Mouse (Mus musculus): ENCODE results near the gene Hfe2. TPM values are rescaled to one million over a fixed set of nuclear protein-coding genes. Genes with fewer than 3 reads are reported as not detected.

Gene Hfe2
- total RNA-seq, 2 experiments from 2014 or later = 283 to 297 TPM

DNA sequence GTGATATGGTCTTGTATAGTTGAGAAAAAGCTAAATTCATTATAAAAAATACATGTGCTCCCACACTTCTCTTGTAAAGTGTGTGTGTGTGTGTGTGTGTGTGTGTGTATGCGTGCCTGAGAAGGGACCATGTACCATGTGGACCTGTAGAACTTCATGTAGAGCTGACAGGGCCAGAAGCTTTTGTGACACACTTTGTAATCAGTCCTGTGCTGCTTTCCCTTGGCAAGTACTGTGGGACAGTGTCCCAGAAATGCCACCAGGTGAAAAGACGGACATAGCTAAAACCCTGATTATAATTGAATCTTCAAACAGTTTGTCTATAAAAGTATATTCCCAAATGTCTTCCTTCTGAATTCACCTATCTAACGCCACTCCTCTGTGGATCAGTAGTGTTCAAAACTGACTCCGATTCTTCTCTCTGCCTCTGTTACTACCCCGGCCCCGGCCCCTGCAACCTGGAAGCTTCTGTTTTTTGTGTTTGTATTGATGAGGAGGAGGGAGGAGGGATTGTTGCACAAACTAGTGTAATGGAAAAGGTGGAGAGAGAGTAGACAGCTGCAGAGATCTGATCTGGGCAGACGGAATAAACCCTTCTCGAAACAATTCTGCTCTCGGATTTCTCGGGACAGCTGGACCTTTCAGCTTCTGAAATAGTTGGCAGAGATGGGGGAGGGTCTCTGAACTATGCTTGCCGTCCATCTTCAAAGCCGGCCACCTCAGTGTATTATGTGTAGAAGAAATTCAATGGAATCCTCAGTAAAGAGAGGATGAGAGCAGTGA is 753 bp upstream of the Hfe2 start:
- DNase-seq (ENCODE audit: low spot score in 2 of 2) = no peak

DNA sequence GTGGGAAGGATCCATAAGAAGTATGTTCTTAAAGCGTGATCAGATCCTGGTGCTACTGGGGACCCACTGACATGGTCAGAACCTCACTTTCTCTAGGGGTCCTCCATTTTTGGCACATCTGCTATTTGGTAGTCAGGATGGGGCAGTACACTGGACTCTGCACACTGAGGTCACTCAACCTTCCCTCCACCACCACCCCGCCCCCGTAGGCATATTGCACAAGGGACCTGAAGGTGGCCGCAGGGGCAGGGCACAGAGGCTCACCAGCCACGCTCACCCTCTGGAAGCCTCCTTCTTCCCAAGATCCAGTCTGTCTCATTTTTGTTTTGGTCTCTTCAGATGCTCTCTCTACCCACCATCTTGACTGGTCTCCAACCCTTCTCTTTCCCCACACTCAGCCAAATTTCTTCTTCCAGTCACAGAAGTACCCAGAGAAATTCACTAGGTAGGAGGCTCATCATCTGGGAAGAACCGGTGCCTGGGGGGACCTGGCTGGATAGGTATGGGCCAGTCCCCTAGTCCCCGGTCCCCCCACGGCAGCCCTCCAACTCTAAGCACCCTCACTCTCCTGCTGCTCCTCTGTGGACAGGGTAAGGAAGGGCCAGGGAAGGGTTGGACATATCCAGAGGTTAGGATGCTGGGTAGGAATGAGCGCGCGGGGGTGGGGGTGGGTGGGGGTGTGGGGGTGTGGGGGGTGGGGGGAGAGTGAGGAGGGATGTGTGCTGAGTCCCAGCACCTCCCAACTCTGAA is 1.2 kb downstream of the Hfe2 start:
- DNase-seq (ENCODE audit: low spot score in 2 of 2) = no peak

DNA sequence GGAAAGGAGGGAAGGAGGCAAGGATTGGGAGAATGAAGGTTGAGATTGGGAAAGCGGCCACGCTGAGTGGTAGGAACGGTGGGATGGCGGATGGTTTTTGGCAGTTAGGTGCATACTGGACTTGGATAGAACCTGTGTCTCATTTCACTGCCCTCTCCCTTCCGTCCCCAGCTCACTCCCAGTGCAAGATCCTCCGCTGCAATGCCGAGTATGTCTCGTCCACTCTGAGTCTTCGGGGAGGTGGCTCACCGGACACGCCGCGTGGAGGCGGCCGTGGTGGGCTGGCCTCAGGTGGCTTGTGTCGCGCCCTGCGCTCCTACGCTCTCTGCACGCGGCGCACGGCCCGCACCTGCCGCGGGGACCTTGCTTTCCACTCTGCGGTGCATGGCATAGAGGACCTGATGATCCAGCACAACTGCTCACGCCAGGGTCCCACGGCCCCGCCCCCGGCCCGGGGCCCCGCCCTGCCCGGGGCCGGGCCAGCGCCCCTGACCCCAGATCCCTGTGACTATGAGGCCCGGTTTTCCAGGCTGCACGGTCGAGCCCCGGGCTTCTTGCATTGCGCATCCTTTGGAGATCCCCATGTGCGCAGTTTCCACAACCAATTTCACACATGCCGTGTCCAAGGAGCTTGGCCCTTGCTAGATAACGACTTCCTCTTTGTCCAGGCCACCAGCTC is 2.0 kb downstream of the Hfe2 start:
- no peak for DNase-seq (ENCODE audit: low spot score in 2 of 2)

DNA sequence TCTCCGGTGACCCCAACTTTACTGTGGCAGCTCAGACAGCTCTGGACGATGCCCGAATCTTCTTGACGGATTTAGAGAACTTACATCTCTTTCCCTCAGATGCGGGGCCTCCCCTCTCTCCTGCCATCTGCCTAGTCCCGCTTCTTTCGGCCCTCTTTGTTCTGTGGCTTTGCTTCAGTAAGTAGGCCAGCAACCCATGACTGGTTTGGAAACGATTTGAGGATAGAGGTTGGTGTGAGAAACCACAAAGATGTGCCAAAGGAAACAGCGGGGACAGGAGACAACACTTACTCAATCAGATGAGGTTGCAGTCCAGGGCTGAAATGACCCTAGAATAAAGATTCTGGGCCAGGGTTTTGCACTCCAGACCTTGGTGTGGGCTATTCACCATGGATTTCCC is 3.5 kb downstream of the Hfe2 start:
- no peak for DNase-seq (ENCODE audit: low spot score in 2 of 2)

DNA sequence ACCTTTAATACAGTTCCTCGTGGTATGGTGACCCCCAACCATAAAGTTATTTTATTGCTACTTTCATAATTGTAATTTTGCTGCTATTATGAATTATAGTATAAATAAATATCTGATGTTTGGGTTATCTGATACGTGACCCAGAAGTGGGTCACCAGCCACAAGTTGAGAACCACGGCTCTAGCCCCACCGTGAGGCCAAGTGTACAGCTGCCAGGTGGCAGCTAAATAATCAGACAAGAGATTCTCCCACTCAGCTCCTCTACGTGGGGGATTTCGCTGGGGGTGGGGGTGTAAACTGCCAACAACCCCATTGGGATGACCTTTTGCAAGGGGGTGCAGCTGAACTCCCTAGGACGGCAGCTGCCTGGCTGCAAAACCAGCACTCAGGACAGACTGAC is 7.1 kb downstream of the Hfe2 start:
- no peak for DNase-seq (ENCODE audit: low spot score in 2 of 2)

- no peak for DNase-seq (ENCODE audit: low spot score in 2 of 2)
Measured at GRCm38 (mm10) chr3:96534300-96534699, 9.3 kb downstream of the Hfe2 start.

DNA sequence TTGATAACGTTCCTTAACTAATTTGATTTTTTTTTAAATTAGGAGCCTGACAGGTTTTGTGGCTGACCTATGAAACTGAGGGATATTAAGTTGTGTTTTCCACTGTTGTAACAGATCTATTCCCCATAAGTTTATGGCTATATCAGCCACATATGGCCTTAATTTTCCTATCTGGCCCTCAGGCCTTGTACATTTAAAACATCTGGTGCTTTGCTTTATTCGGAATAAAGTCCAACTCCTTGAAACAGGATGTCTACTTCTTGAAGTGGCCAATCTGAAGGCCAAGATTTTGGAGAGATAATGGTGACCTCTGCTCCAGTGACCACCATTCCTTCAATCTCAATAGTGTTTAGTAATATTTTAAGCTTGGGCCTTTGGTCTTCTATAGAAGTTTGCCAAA is 14.3 kb downstream of the Hfe2 start:
- DNase-seq (ENCODE audit: low spot score in 2 of 2) = no peak

GRCm38 (mm10) chr3:96540740-96541139 is 15.8 kb downstream of the Hfe2 start:
- DNase-seq (ENCODE audit: low spot score in 2 of 2) = no peak

DNA sequence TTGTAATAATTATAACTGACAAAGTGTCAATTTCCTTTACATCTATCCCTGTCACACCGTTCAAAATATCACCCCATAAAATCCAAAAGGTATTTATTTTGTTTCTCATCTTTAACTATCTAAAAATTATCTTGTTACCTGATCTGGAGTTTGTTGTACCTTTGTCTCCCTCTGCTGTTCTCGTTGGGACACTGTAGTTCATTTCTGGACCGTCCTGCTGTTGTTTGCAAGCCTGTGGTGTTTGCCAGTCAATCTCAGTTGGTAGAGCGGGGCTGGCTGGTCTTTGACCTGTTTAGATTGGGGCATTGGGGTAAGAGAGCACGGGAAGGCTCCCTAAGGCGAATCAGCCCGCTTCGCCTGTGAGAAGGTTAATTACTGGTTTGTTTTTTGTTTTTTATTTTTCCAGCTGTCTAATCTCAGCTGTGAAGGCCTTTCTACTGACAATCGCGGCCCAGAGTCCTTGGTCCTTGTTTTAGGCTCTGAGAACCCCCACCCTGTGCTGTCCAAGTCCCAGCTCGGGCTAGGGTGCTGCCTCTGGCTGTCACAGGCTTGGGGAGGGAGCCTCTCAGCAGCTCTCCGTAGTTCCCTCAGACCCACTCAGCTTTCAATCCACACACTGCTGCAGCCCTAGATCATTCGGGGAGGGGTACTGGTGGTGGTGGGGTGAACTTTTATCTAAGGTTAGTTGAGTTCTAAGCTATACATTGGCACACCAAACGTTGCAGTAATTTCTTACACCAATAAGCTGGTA is 16.5 kb downstream of the Hfe2 start:
- DNase-seq (ENCODE audit: low spot score in 2 of 2) = no peak

GRCm38 (mm10) chr3:96542554-96542953 is 17.6 kb downstream of the Hfe2 start:
- DNase-seq (ENCODE audit: low spot score in 2 of 2) = no peak

DNA sequence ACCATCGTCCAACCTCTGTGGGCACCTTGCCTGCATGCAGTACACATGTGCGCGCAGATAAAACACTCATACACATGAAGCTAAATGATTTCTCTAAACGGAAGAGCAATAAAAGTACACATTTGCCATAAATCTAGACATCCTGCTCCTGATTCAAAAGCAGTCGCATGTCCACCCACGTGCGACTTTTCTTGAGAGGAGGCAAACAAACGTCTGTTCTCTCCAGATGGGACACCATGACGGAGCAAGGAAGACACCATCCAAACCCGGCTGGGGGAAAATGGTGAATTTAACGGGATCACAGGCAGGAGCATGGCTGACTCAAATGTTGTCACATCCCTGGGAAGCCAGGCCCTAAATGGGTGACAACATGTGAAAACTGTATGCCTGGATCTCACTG is 18.4 kb downstream of the Hfe2 start:
- DNase-seq (ENCODE audit: low spot score in 2 of 2) = no peak

- DNase-seq (ENCODE audit: low spot score in 2 of 2) = no peak
Measured at GRCm38 (mm10) chr3:96545565-96545964, 20.6 kb downstream of the Hfe2 start.

- no peak for DNase-seq (ENCODE audit: low spot score in 2 of 2)
Measured at GRCm38 (mm10) chr3:96546880-96547279, 21.9 kb downstream of the Hfe2 start.

- peak; percentile 66 to 81 for DNase-seq (ENCODE audit: low spot score in 2 of 2)
Measured at GRCm38 (mm10) chr3:96547389-96547960, 22.5 kb downstream of the Hfe2 start.

- DNase-seq (ENCODE audit: low spot score in 2 of 2) = no peak
Measured at GRCm38 (mm10) chr3:96548824-96549223, 23.9 kb downstream of the Hfe2 start.

GRCm38 (mm10) chr3:96549346-96549745 is 24.4 kb downstream of the Hfe2 start:
- DNase-seq (ENCODE audit: low spot score in 2 of 2) = no peak

DNA sequence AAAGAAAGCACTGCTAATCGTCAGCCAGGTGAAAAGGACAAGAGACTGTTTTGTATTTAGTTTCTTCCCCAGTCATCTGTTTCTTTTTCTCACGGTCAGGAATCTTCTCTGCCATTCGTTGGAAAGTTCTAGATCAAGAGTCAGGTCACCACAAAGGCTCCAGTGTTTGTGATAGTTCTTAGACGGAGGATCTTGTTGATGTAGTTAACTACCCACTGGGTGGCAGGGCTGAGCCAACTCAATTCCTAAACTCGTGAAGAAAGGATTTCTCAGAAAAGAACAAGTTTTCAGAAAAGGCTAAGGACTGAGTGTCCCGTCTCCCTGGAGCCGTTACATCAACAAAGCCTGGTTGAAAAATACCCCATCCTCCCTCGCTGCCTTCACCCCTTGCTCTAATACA is 26.2 kb downstream of the Hfe2 start:
- peak in 1 of 2 experiments; percentile 61 for DNase-seq (ENCODE audit: low spot score in 2 of 2)

GRCm38 (mm10) chr3:96551890-96552289 is 26.9 kb downstream of the Hfe2 start:
- DNase-seq (ENCODE audit: low spot score in 2 of 2) = no peak

- no peak for DNase-seq (ENCODE audit: low spot score in 2 of 2)
Measured at GRCm38 (mm10) chr3:96553601-96554000, 28.6 kb downstream of the Hfe2 start.

DNA sequence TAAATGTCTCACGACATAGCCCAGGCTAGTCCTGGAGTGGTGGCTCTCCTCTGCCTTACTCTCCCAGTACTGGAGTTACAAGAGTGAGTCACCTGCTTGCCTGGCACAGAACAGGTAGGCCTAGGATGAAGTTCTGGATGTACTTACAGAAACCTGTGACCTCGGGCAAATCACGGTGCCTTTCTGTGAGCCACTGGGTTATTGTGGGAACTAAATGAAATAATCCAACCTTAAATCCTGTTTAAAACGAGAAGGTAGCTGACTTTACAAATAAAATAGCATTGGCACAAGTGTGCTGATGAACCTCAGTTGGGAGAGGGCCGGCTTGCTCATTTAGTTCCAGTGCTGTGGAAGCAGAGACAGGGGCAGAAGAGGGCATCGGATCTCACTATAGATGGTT is 29.3 kb downstream of the Hfe2 start:
- no peak for DNase-seq (ENCODE audit: low spot score in 2 of 2)

DNA sequence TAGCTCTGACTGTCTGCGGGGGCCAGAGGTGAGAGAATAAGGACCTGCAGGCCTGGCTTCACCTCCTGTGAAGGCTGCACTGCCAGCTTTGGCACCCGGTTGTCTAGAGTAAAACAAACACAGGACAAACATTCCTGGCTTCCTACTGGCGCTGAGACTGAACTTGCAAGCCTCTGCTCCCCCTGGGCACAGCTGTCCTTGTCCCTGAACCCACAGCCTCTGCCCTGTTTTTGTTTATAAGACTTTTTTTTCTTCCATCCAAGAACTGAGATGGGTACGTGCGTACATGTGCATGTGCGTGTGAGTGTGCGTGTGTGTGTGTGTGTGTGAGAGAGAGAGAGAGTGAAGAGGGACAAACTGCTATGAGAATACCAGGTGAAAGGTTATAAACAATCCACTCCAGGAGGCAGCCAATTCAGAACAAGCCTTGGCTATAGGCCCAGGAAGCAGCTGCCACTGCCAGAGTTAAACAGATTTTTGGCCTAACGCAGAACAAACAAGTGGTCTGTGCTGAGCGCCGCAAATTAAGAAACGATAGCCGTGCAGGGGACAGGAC is 30.1 kb downstream of the Hfe2 start:
- DNase-seq (ENCODE audit: low spot score in 2 of 2) = peak in 1 of 2 experiments; percentile 83

Data from gastrocnemius, postnatal 4 days (tissue).